Mouse (Mus musculus) CH12.LX (cell line): Measurements from ENCODE around the gene Uhrf1bp1l. TPM values are rescaled to one million over a fixed set of nuclear protein-coding genes. Genes with fewer than 3 reads are reported as not detected.
A peak's percentile ranks its signal among the peaks of the same experiment; 100 is the strongest.

Source experiments
- DNase-seq: peaks from one replicate; pipeline ENCODE4 v3.0.0-alpha.2; 2013; ENCODE audit errors: extremely low read depth
- H3K27ac ChIP-seq: 2 replicates; pipeline ENCODE4 v1.5.1; 2012; ENCODE audit warnings: low read depth, mild to moderate bottlenecking, control low read depth, moderate library complexity; ENCODE audit not compliant: insufficient read depth
- H3K27me3 ChIP-seq: replicated peaks from 2 replicates; pipeline ENCODE3; 2012; ENCODE audit warnings: inconsistent platforms
- H3K36me3 ChIP-seq, 2 experiments: replicated peaks in 1 of 2; 2 replicates each; pipeline versions ENCODE3 to v1.6.1; 2012; ENCODE audit warnings: inconsistent platforms in 1 of 2, low read length in 1 of 2, mild to moderate bottlenecking in 1 of 2, mixed read lengths in 1 of 2, moderate library complexity in 1 of 2; ENCODE audit not compliant: control insufficient read depth in 1 of 2, insufficient read depth in 1 of 2
- H3K4me1 ChIP-seq, 2 experiments: 2 replicates each; pipeline ENCODE4 v1.6.1; 2012; ENCODE audit warnings: inconsistent platforms in 1 of 2, moderate library complexity in 1 of 2; ENCODE audit not compliant: insufficient read depth in 2 of 2, control insufficient read depth in 1 of 2
- H3K4me2 ChIP-seq: 2 replicates; pipeline ENCODE4 v1.6.1; 2012; ENCODE audit warnings: low read depth, mild to moderate bottlenecking, control low read depth; ENCODE audit not compliant: poor library complexity, insufficient read depth, severe bottlenecking
- H3K4me3 ChIP-seq, 3 experiments: fragments of 150-350 bp in 1 of 3; sonication (generic) in 1 of 3; replicated peaks in 1 of 3; 2 replicates each; pipeline versions ENCODE3 to v1.5.1; 2011 to 2012; ENCODE audit warnings: low read depth in 2 of 3, low read length in 2 of 3, mild to moderate bottlenecking in 2 of 3, moderate library complexity in 2 of 3, control low read depth in 1 of 3, improper control_type of control experiment in 1 of 3, inconsistent platforms in 1 of 3, mixed read lengths in 1 of 3; ENCODE audit not compliant: poor library complexity in 1 of 3
- H3K79me2 ChIP-seq: replicated peaks from 2 replicates; pipeline ENCODE4 v1.6.1; 2012; ENCODE audit warnings: mild to moderate bottlenecking, moderate library complexity; ENCODE audit not compliant: control insufficient read depth, poor library complexity, insufficient read depth, severe bottlenecking; ENCODE audit errors: extremely low read depth
- H3K9ac ChIP-seq: 2 replicates; pipeline ENCODE4 v1.6.1; 2012; ENCODE audit warnings: low read depth, mild to moderate bottlenecking, control low read depth, moderate library complexity; ENCODE audit not compliant: insufficient read depth
- H3K9me3 ChIP-seq: replicated peaks from 2 replicates; pipeline ENCODE3; 2012; ENCODE audit warnings: low read length, inconsistent platforms, mixed read lengths
- CTCF ChIP-seq, 2 experiments: IDR thresholded peaks in 1 of 2; conservative IDR thresholded peaks in 1 of 2; 2 replicates each; pipeline ENCODE4 v1.5.1; 2011 to 2012; ENCODE audit warnings: low read depth in 2 of 2, low read length in 2 of 2, improper control_type of control experiment in 1 of 2, inconsistent platforms in 1 of 2, mild to moderate bottlenecking in 1 of 2, moderate library complexity in 1 of 2
- E2F4 ChIP-seq: IDR thresholded peaks from 2 replicates; pipeline ENCODE4 v1.6.1; 2011; ENCODE audit warnings: low read depth, low read length, improper control_type of control experiment; ENCODE audit not compliant: insufficient replicate concordance
- EP300 ChIP-seq: IDR thresholded peaks from 2 replicates; pipeline ENCODE4 v1.6.1; 2011; ENCODE audit warnings: low read length, improper control_type of control experiment
- GABPA ChIP-seq: IDR thresholded peaks from 2 replicates; pipeline ENCODE4 v1.6.1; 2012; ENCODE audit warnings: low read depth, low read length, improper control_type of control experiment, inconsistent platforms; ENCODE audit not compliant: insufficient replicate concordance
- HCFC1 ChIP-seq: IDR thresholded peaks from 2 replicates; pipeline ENCODE4 v1.6.1; 2012; ENCODE audit warnings: low read depth, mild to moderate bottlenecking, inconsistent platforms, low read length, improper control_type of control experiment
- IRF4 ChIP-seq: IDR thresholded peaks from 2 replicates; pipeline ENCODE4 v1.6.1; 2014; ENCODE audit warnings: low read depth, mild to moderate bottlenecking, inconsistent platforms, low read length, improper control_type of control experiment
- JUN ChIP-seq: IDR thresholded peaks from 2 replicates; pipeline ENCODE4 v1.6.1; 2011; ENCODE audit warnings: low read depth, mild to moderate bottlenecking, low read length, improper control_type of control experiment, moderate library complexity; ENCODE audit not compliant: insufficient read depth
- JUND ChIP-seq: conservative IDR thresholded peaks from 2 replicates; pipeline ENCODE4 v1.6.1; 2011; ENCODE audit warnings: low read depth, low read length, improper control_type of control experiment
- MAZ ChIP-seq: IDR thresholded peaks from 2 replicates; pipeline ENCODE4 v1.6.1; 2012; ENCODE audit warnings: low read depth, mild to moderate bottlenecking, inconsistent platforms, low read length, improper control_type of control experiment, moderate library complexity
- MEF2A ChIP-seq: IDR thresholded peaks from 2 replicates; pipeline ENCODE4 v1.6.1; 2014; ENCODE audit warnings: low read depth, mild to moderate bottlenecking, inconsistent platforms, low read length, improper control_type of control experiment, borderline replicate concordance
- MXI1 ChIP-seq: IDR thresholded peaks from 2 replicates; pipeline ENCODE4 v1.6.1; 2011; ENCODE audit warnings: mild to moderate bottlenecking, low read depth, low read length, improper control_type of control experiment
- NELFE ChIP-seq: IDR thresholded peaks from 2 replicates; pipeline ENCODE4 v1.6.1; 2011; ENCODE audit warnings: low read depth, low read length, improper control_type of control experiment
- PAX5 ChIP-seq: IDR thresholded peaks from 2 replicates; pipeline ENCODE4 v1.6.1; 2012; ENCODE audit warnings: low read length, inconsistent platforms, mixed read lengths
- POLR2A ChIP-seq: IDR thresholded peaks from 2 replicates; pipeline ENCODE4 v1.6.1; 2011; ENCODE audit warnings: low read depth, mild to moderate bottlenecking, improper control_type of control experiment, low read length
- RCOR1 ChIP-seq: conservative IDR thresholded peaks from 2 replicates; pipeline ENCODE4 v1.6.1; 2012; ENCODE audit warnings: low read depth, mild to moderate bottlenecking, inconsistent platforms, low read length, improper control_type of control experiment
- SMC3 ChIP-seq: IDR thresholded peaks from 2 replicates; pipeline ENCODE4 v1.6.1; 2011; ENCODE audit warnings: low read depth, low read length, improper control_type of control experiment
- TBP ChIP-seq: conservative IDR thresholded peaks from 2 replicates; pipeline ENCODE4 v1.6.1; 2011; ENCODE audit warnings: low read depth, low read length, improper control_type of control experiment
- USF2 ChIP-seq: conservative IDR thresholded peaks from 2 replicates; pipeline ENCODE4 v1.6.1; 2011; ENCODE audit warnings: low read depth, low read length, improper control_type of control experiment
- ZMIZ1 ChIP-seq: IDR thresholded peaks from 2 replicates; pipeline ENCODE4 v1.6.1; 2012; ENCODE audit warnings: low read depth, mild to moderate bottlenecking, inconsistent platforms, low read length, improper control_type of control experiment
- dilution Hi-C: fragments of 300-500 bp; cut with MboI; formaldehyde crosslinking; loops from 2 replicates; pipeline ENCODE4 v1.14.3; 2020; ENCODE audit warnings: low sequenced_read_pairs; ENCODE audit not compliant: extremely low pct_unique_long_range_greater_than_20kb, extremely low pct_ligation_motif_present
- in situ Hi-C: fragments of 300-500 bp; cut with MboI; formaldehyde crosslinking; loops from 3 replicates; pipeline ENCODE4 v1.14.3; 2019; ENCODE audit warnings: low sequenced_read_pairs, low pct_ligation_motif_present, low pct_unique_long_range_greater_than_20kb, mixed read lengths
- polyA plus RNA-seq: library from polyadenylated mRNA; unstranded; fragments of >175 nt; gene quantifications from 2 replicates; pipeline ENCODE4 v1.2.1, GENCODE M21; 2012; ENCODE audit warnings: low read depth; ENCODE audit not compliant: insufficient read length
- total RNA-seq, 2 experiments: library from RNA; depleted of rRNA; stranded (reverse); fragments of 300-350 nt in 1 of 2; fragments of >200 nt in 1 of 2; gene quantifications; 2 replicates each; pipeline ENCODE4 v1.2.3; 2012 to 2014

Gene Uhrf1bp1l
- total and polyA plus RNA-seq, 3 experiments: 18.8 to 40.1 (median 27.9) TPM

GRCm38 (mm10) chr10:89837476-89837875, 92.7 kb downstream of the Uhrf1bp1l start:
- no peaks in the 10 kb centered on the region for H3K27me3 ChIP-seq
- no peaks in the 10 kb centered on the region for H3K36me3 ChIP-seq
- TF ChIP-seq JUND: no peak
- TF ChIP-seq CTCF (conservative IDR thresholded peaks at IDR 0.05 in 1 of 2, IDR thresholded peaks at IDR 0.05 in 1 of 2; ENCODE audit: low read depth in 2 of 2, low read length in 2 of 2): peak in 1 of 2 experiments; percentile 52; a peak in 2 of 4 replicates
- TF ChIP-seq IRF4: 0 out of 2 replicates have a peak, but pooled peaks have one; percentile 19
- TF ChIP-seq HCFC1: no peak
- TF ChIP-seq SMC3: peak; percentile 6; the same call in 1 of the 2 replicates
- TF ChIP-seq MAZ: no peak
- TF ChIP-seq NELFE: no peak
- TF ChIP-seq MEF2A: no peak
- no peak for TF ChIP-seq ZMIZ1
- no peak for TF ChIP-seq TBP
- no peak for TF ChIP-seq E2F4
- no peaks in the 10 kb centered on the region for H3K4me1 ChIP-seq
- no peaks in the 10 kb centered on the region for H3K79me2 ChIP-seq
- no peak overlapping the region for H3K4me3 ChIP-seq
- H3K4me2 ChIP-seq: no peak overlapping the region
- in situ Hi-C loops: no loop called here
- DNase-seq: peak; percentile 34
- no peak overlapping the region for H3K27ac ChIP-seq
- H3K9ac ChIP-seq: no peak overlapping the region
- dilution Hi-C loops: no loop called here
- H3K9me3 ChIP-seq: no peaks in the 10 kb centered on the region

DNA sequence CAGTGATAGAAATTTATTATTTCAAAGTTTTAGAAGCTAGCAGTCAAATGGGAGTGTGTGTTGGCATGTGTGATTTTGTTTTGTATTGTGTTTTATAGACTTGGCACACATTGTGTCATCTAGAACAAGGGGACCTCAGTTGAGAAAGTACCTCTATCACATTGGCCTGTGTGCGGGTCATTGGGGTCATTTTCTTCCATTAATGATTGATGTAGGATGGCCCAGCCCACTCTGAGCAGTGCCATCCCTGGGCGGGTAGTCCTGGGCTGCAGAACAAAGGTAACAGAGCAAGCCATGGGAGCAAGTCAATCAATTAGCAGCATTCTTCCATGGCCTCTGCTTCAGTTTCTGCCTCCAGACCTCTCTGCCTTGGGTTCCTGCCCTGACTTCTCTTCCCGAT, 94.0 kb downstream of the Uhrf1bp1l start:
- dilution Hi-C loops: no loop called here
- Histone ChIP-seq H3K9ac (no peak overlapping the region), H3K9me3 (no peaks in the 10 kb centered on the region), H3K4me3 (no peak overlapping the region), H3K27me3 (no peaks in the 10 kb centered on the region), H3K4me1 (no peaks in the 10 kb centered on the region; a peak in 1 of 4 replicates), H3K27ac (no peak overlapping the region), H3K4me2 (no peak overlapping the region)
- no peak for DNase-seq
- no peak for TF ChIP-seq MXI1
- no peak for TF ChIP-seq RCOR1
- TF ChIP-seq, all 38 proteins: peak for 0
- no peaks in the 10 kb centered on the region for H3K79me2 ChIP-seq
- in situ Hi-C loops: no loop called here
- no peaks in the 10 kb centered on the region for H3K36me3 ChIP-seq

GRCm38 (mm10) chr10:89850951-89851350, 106.2 kb downstream of the Uhrf1bp1l start:
- Histone ChIP-seq H3K4me3 (no peak overlapping the region), H3K36me3 (no peaks in the 10 kb centered on the region), H3K9me3 (no peaks in the 10 kb centered on the region), H3K4me2 (no peak overlapping the region), H3K9ac (no peak overlapping the region), H3K27ac (no peak overlapping the region)
- dilution Hi-C loops: no loop called here
- in situ Hi-C loops: no loop called here
- DNase-seq: no peak
- TF ChIP-seq EP300 (no peak), JUND (no peak), USF2 (no peak), PAX5 (no peak), GABPA (no peak), SMC3 (no peak), JUN (no peak), E2F4 (no peak), POLR2A (no peak), MAZ (no peak)
- TF ChIP-seq, all 38 proteins: peak for 0
- Histone ChIP-seq H3K27me3 (no peaks in the 10 kb centered on the region), H3K79me2 (no peaks in the 10 kb centered on the region), H3K4me1 (no peaks in the 10 kb centered on the region)
